Mouse (Mus musculus): ENCODE results near the gene Alyref. TPM values are rescaled to one million over a fixed set of nuclear protein-coding genes. Genes with fewer than 3 reads are reported as not detected.

Alyref gene
- polyA plus RNA-seq, 1 experiment from 2014 or later, result 162 TPM

DNA sequence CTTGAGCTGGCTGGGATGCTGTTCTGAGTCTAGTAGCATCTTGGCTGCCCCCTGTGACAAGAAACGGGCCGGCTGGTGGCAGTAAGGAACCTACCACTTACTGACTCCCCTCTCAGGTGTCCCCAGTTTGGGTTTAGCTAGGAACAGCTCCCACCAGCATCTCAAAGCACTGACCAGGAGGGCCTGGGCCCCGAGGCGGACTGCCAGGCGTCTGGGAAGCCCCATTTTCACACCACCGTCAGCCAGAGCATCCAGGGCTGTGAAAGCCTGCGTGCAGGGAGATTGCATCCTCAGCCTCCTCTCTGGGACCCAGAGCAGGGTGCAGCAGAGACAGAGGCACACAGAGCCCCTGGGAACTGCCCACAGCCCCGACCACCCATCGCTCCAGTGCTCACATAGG, 43.1 kb upstream of the Alyref start:
- ATAC-seq, result no peak
- no peaks in the 10 kb centered on the region for H3K36me3 ChIP-seq (replicated peaks; ENCODE audit: insufficient read depth, low read length)
- H3K9ac ChIP-seq (replicated peaks), result no peak overlapping the region
- no peak overlapping the region for H3K27ac ChIP-seq (ENCODE audit: low read depth)
- H3K27me3 ChIP-seq (ENCODE audit: insufficient read depth, low read length), result 0 out of 2 replicates have a peak, but pooled peaks cover 3% of the 10 kb centered on the region
- no peak overlapping the region for H3K4me2 ChIP-seq (ENCODE audit: low read depth, low read length)
- no peaks in the 10 kb centered on the region for H3K9me3 ChIP-seq (ENCODE audit: low read length)
- peaks cover 11% of the 10 kb centered on the region for H3K4me1 ChIP-seq (ENCODE audit: insufficient read depth)
- no peak for DNase-seq
- H3K4me3 ChIP-seq (ENCODE audit: low read depth, low read length), result no peak overlapping the region
- TF ChIP-seq CTCF (IDR thresholded peaks at IDR 0.05; ENCODE audit: low read depth), result no peak
- TF ChIP-seq EP300 (IDR thresholded peaks at IDR 0.05; ENCODE audit: low read depth), result no peak
- 69% methylated on average over 9 of the region's 9 CpGs for WGBS (ENCODE audit: insufficient replicate concordance)

DNA sequence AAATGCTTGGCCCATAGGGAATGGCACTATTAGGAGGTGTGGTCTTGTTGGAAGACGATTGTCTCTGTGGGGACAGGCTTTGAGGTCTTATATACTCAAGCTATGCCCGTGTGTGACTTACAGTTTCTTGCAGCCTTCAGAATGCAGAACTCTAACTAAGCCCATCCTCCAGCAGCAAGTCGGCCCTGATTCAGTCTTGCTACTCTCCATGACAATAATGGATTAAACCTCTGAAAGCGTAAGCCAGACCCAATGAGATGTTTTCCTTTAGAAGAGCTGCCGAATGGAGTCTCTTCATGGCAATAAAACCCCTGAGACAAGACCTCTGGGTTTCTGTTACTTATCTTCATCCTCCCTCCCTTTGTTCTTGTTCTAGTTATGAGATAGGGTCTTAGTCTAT, 36.6 kb upstream of the Alyref start:
- no peaks in the 10 kb centered on the region for H3K9me3 ChIP-seq (ENCODE audit: low read length)
- no peak overlapping the region for H3K9ac ChIP-seq (replicated peaks)
- peaks cover 34% of the 10 kb centered on the region for H3K4me1 ChIP-seq (ENCODE audit: insufficient read depth)
- no peak overlapping the region for H3K27ac ChIP-seq (ENCODE audit: low read depth)
- ATAC-seq (no peak), DNase-seq (no peak)
- TF ChIP-seq EP300 (IDR thresholded peaks at IDR 0.05; ENCODE audit: low read depth) (no peak), CTCF (IDR thresholded peaks at IDR 0.05; ENCODE audit: low read depth) (no peak)
- WGBS (ENCODE audit: insufficient replicate concordance), result 84% methylated on average over 5 of the region's 5 CpGs
- no peak overlapping the region for H3K4me2 ChIP-seq (ENCODE audit: low read depth, low read length)
- H3K4me3 ChIP-seq (ENCODE audit: low read depth, low read length), result no peak overlapping the region
- no peaks in the 10 kb centered on the region for H3K36me3 ChIP-seq (replicated peaks; ENCODE audit: insufficient read depth, low read length)
- no peaks in the 10 kb centered on the region for H3K27me3 ChIP-seq (ENCODE audit: insufficient read depth, low read length)

GRCm38 (mm10) chr11:120633520-120634343, 35.6 kb upstream of the Alyref start, which contains the start of gene Mafg:
TSS of gene Mafg (minus strand) at chr11:120633600.
- DNase-seq, result peak; percentile 94
- Histone ChIP-seq H3K4me1 (ENCODE audit: insufficient read depth) (peaks cover 45% of the 10 kb centered on the region), H3K9me3 (ENCODE audit: low read length) (no peaks in the 10 kb centered on the region), H3K4me3 (ENCODE audit: low read depth, low read length) (peak within 1 kb of the TSS; percentile 96), H3K27me3 (ENCODE audit: insufficient read depth, low read length) (no peaks in the 10 kb centered on the region), H3K4me2 (ENCODE audit: low read depth, low read length) (peak within 1 kb of the TSS; percentile 84), H3K36me3 (replicated peaks; ENCODE audit: insufficient read depth, low read length) (peaks cover 5% of the 10 kb centered on the region), H3K9ac (replicated peaks) (peak within 1 kb of the TSS; percentile 98), H3K27ac (ENCODE audit: low read depth) (peak within 1 kb of the TSS; percentile 99)
- ATAC-seq, result peak; percentile 65
- 13% methylated on average over 52 of the region's 58 CpGs for WGBS (ENCODE audit: insufficient replicate concordance)
- TF ChIP-seq EP300 (IDR thresholded peaks at IDR 0.05; ENCODE audit: low read depth), result no peak
- no peak for TF ChIP-seq CTCF (IDR thresholded peaks at IDR 0.05; ENCODE audit: low read depth)

GRCm38 (mm10) chr11:120632559-120633519, 34.7 kb upstream of the Alyref start:
- peaks cover 8% of the 10 kb centered on the region for H3K36me3 ChIP-seq (replicated peaks; ENCODE audit: insufficient read depth, low read length)
- peak overlapping the region; percentile 96 for H3K4me3 ChIP-seq (ENCODE audit: low read depth, low read length)
- under 1% methylated on average over 73 of the region's 116 CpGs for WGBS (ENCODE audit: insufficient replicate concordance)
- peak overlapping the region; percentile 98 for H3K9ac ChIP-seq (replicated peaks)
- H3K4me2 ChIP-seq (ENCODE audit: low read depth, low read length), result peak overlapping the region; percentile 84
- peak overlapping the region; percentile 99 for H3K27ac ChIP-seq (ENCODE audit: low read depth)
- peak; percentile 85 for DNase-seq
- H3K9me3 ChIP-seq (ENCODE audit: low read length), result no peaks in the 10 kb centered on the region
- no peaks in the 10 kb centered on the region for H3K27me3 ChIP-seq (ENCODE audit: insufficient read depth, low read length)
- TF ChIP-seq CTCF (IDR thresholded peaks at IDR 0.05; ENCODE audit: low read depth) (no peak), EP300 (IDR thresholded peaks at IDR 0.05; ENCODE audit: low read depth) (no peak)
- peak; percentile 61 for ATAC-seq
- peaks cover 48% of the 10 kb centered on the region for H3K4me1 ChIP-seq (ENCODE audit: insufficient read depth)

DNA sequence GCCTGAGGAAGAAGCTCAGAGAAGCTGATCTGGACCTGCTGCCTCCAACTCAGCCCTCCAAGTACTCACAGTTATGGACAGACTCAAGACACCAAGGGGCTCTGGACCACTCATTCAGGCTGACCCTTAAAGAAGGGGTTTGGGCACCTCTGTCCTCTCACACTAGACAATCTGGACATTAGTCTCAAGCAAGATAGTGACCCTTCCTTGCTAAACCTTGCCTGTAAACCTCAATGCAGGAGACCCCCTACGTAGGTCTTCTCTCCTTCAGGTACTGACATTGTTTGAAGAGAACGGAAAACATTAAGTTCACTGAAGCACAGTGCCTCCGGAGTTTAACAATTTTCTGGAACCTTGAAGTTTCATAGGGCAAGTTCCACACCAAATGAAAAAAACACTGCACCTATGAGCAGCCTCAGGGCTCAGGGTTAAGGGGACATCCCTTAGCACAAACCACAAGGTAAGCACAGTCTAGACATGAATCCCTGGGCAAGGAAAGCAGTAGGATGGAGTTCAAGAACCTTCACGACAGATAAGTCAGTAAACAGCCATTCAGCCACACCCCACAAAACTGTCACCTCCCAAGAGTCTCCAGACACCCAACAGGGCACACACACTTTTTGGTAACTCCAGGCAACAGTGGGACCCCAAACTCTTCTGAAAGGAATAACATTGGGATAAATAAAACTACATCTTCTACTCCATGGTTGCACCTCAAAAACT, 33.7 kb upstream of the Alyref start:
- WGBS (ENCODE audit: insufficient replicate concordance), result 31% methylated on average over 4 of the region's 4 CpGs
- Histone ChIP-seq H3K27ac (ENCODE audit: low read depth) (peak overlapping the region; percentile 99), H3K9ac (replicated peaks) (peak overlapping the region; percentile 98), H3K4me3 (ENCODE audit: low read depth, low read length) (peak overlapping the region; percentile 96), H3K36me3 (replicated peaks; ENCODE audit: insufficient read depth, low read length) (peaks cover 12% of the 10 kb centered on the region), H3K27me3 (ENCODE audit: insufficient read depth, low read length) (no peaks in the 10 kb centered on the region), H3K9me3 (ENCODE audit: low read length) (no peaks in the 10 kb centered on the region), H3K4me1 (ENCODE audit: insufficient read depth) (peaks cover 58% of the 10 kb centered on the region), H3K4me2 (ENCODE audit: low read depth, low read length) (peak overlapping the region; percentile 84)
- ATAC-seq (no peak), DNase-seq (peak; percentile 49)
- TF ChIP-seq EP300 (IDR thresholded peaks at IDR 0.05; ENCODE audit: low read depth) (no peak), CTCF (IDR thresholded peaks at IDR 0.05; ENCODE audit: low read depth) (no peak)
